Mouse (Mus musculus) forebrain, postnatal 0 days (tissue): ENCODE data around the gene Birc2. TPM values are rescaled to one million over a fixed set of nuclear protein-coding genes. Genes with fewer than 3 reads are reported as not detected.

Experiments used
- ATAC-seq: fragments of 200-750 bp; cut with Nextera tagmentation; 2 replicates; pipeline ENCODE4 v1.8.0; 2017; ENCODE audit warnings: mild to moderate bottlenecking, moderate library complexity
- DNase-seq: peaks from one replicate; pipeline ENCODE4 v3.0.0-alpha.2; 2015
- H3K27ac ChIP-seq: fragments of 300-500 bp; sonication (generic); 2 replicates; pipeline ENCODE4 v1.5.1; 2014; ENCODE audit warnings: low read depth, mild to moderate bottlenecking, antibody characterized with exemption, low read length, moderate library complexity, mixed read lengths
- H3K27me3 ChIP-seq: fragments of 300-500 bp; sonication (generic); 2 replicates; pipeline ENCODE4 v1.6.1; 2014; ENCODE audit warnings: mild to moderate bottlenecking, low read length, mixed read lengths; ENCODE audit not compliant: insufficient read depth
- H3K36me3 ChIP-seq: fragments of 300-500 bp; sonication (generic); 2 replicates; pipeline ENCODE4 v1.6.1; 2014; ENCODE audit warnings: mild to moderate bottlenecking, moderate library complexity; ENCODE audit not compliant: insufficient read depth
- H3K4me1 ChIP-seq: fragments of 300-500 bp; sonication (generic); 2 replicates; pipeline ENCODE4 v1.6.1; 2014; ENCODE audit warnings: antibody characterized with exemption; ENCODE audit not compliant: insufficient read depth
- H3K4me2 ChIP-seq: fragments of 300-500 bp; sonication (generic); 2 replicates; pipeline ENCODE4 v1.6.1; 2014; ENCODE audit warnings: low read depth, mild to moderate bottlenecking, moderate library complexity
- H3K4me3 ChIP-seq: fragments of 300-500 bp; sonication (generic); 2 replicates; pipeline ENCODE4 v1.5.1; 2014; ENCODE audit warnings: low read depth, low read length, mixed read lengths
- H3K9ac ChIP-seq: fragments of 300-500 bp; sonication (generic); 2 replicates; pipeline ENCODE4 v1.6.1; 2014; ENCODE audit warnings: mild to moderate bottlenecking
- H3K9me3 ChIP-seq: fragments of 300-500 bp; sonication (generic); 2 replicates; pipeline ENCODE4 v1.6.1; 2016; ENCODE audit warnings: low read length
- CTCF ChIP-seq: sonication (generic); IDR thresholded peaks from 2 replicates; pipeline ENCODE4 v1.5.1; 2016; ENCODE audit warnings: antibody characterized with exemption, control low read depth, low read depth
- WGBS: fragments of 180-500 bp; shearing (Covaris S2); extraction: QIAGEN DNeasy Blood & Tissue Kit; methylation state at CpG from one replicate; pipeline ENCODE4 v1.1.7; 2014; 5-methylcytosine and 5-hydroxymethylcytosine counted together
- microRNA-seq, 2 experiments: library from miRNA; unstranded; fragments of <30 nt; microRNA quantifications; one replicate each; pipeline ENCODE4; 2016
- polyA plus RNA-seq: library from polyadenylated mRNA; unstranded; fragments of >200 nt; fragmentation: Nextera tagmentation; extraction: Ambion mirVana; gene quantifications from 2 replicates; pipeline ENCODE4 v1.2.1, GENCODE M21; 2015
- total RNA-seq: library from RNA; depleted of rRNA; stranded (reverse); fragments of >200 nt; gene quantifications from 2 replicates; pipeline ENCODE4 v1.2.3, GENCODE M21; 2014; rRNA removed

Birc2 gene
- total and polyA plus RNA-seq, 2 experiments from 2014 or later, result 28.8 to 54.2 TPM

DNA sequence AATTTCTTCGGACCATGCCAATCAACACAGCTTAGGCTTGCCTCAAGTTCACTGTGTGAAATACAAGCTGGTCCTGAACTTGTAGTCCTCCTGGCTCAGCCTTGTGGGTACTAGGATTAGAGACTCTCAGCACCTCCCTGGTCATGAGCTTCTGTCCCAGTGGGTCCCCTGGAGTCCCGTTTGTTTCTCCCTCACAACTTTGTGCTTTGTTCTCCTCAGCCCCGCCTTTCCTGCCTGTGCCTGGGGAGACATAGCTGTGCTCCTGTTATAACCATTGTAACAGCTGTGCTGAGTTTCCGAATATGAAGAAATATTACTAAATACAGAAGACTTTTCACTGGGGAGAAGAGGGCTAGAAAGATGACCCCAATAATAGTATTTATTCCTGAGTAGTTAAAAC, 67.8 kb downstream of the Birc2 start:
- peaks cover 11% of the 10 kb centered on the region; the same call in 1 of the 2 replicates for H3K4me1 ChIP-seq
- DNase-seq, result no peak
- H3K36me3 ChIP-seq, result no peaks in the 10 kb centered on the region
- 65% methylated on average over 4 of the region's 4 CpGs for WGBS
- H3K4me3 ChIP-seq, result no peak overlapping the region
- no peak for TF ChIP-seq CTCF
- H3K27ac ChIP-seq, result no peak overlapping the region
- H3K4me2 ChIP-seq, result no peak overlapping the region
- ATAC-seq, result no peak
- no peaks in the 10 kb centered on the region for H3K27me3 ChIP-seq
- no peaks in the 10 kb centered on the region for H3K9me3 ChIP-seq
- H3K9ac ChIP-seq, result no peak overlapping the region

Small RNA genes within 50 kb of the gene (microRNA-seq; reads per million reads assigned to microRNA genes)
- gene Mir5618, result 1.7 to 3.1 reads per million in 2 experiments

Other genes starting within 250 kb of the Birc2 start
- not detected in 2 replicates for gene Mmp20, start 208.8 kb downstream of the Birc2 start, total RNA-seq
- not detected in 2 replicates for gene Mmp20, start 208.8 kb downstream of the Birc2 start, polyA plus RNA-seq
- gene Mmp7, start 145.0 kb downstream of the Birc2 start, total RNA-seq, result not detected in 2 replicates
- gene Mmp7, start 145.0 kb downstream of the Birc2 start, polyA plus RNA-seq, result not detected in 2 replicates
- gene Tmem123, start 73.0 kb downstream of the Birc2 start, total RNA-seq, result 13.7 and 19.8 TPM in 2 replicates
- gene Tmem123, start 73.0 kb downstream of the Birc2 start, polyA plus RNA-seq, result 13.9 TPM in 2 replicates
- 2.5 and 3.6 TPM in 2 replicates for gene Birc3, start 36.1 kb upstream of the Birc2 start, total RNA-seq
- gene Birc3, start 36.1 kb upstream of the Birc2 start, polyA plus RNA-seq, result 0.62 and 0.90 TPM in 2 replicates
- gene Yap1, start 167.5 kb upstream of the Birc2 start, total RNA-seq, result 10.7 and 14.5 TPM in 2 replicates
- gene Yap1, start 167.5 kb upstream of the Birc2 start, polyA plus RNA-seq, result 4.0 and 4.7 TPM in 2 replicates
- 15.9 and 17.6 TPM in 2 replicates for gene Cfap300, start 205.8 kb upstream of the Birc2 start, total RNA-seq
- 11.0 and 12.6 TPM in 2 replicates for gene Cfap300, start 205.8 kb upstream of the Birc2 start, polyA plus RNA-seq